Mouse (Mus musculus): Measurements from ENCODE around the gene Rpl6. TPM values are rescaled to one million over a fixed set of nuclear protein-coding genes. Genes with fewer than 3 reads are reported as not detected.

Gene Rpl6
- polyA plus RNA-seq (2016; fragmentation: Nextera tagmentation; extraction: Ambion mirVana), result 377 and 402 TPM in 2 replicates

- 2% methylated on average over 52 of the region's 52 CpGs for WGBS
- H3K4me1 ChIP-seq (replicated peaks), result peaks cover 16% of the 10 kb centered on the region
- peak within 1 kb of the TSS; percentile 84 for H3K27ac ChIP-seq (ENCODE audit: poor library complexity, severe bottlenecking)
- H3K9me3 ChIP-seq (replicated peaks), result no peaks in the 10 kb centered on the region
- peaks cover 40% of the 10 kb centered on the region for H3K36me3 ChIP-seq
- peak within 1 kb of the TSS; percentile 74 for H3K4me3 ChIP-seq
- peak within 1 kb of the TSS; percentile 88 for H3K4me2 ChIP-seq
- H3K27me3 ChIP-seq (replicated peaks), result no peaks in the 10 kb centered on the region
- peak; percentile 90 for ATAC-seq (ENCODE audit: insufficient number of reproducible peaks, low FRiP score)
- peak within 1 kb of the TSS; percentile 96 for H3K9ac ChIP-seq
Observed at GRCm38 (mm10) chr5:121204132-121205089, at the start of gene Rpl6. Gene Rpl6 (plus strand): TSS chr5:121204481.

- Histone ChIP-seq H3K9me3 (replicated peaks) (no peaks in the 10 kb centered on the region), H3K9ac (no peak overlapping the region), H3K27me3 (replicated peaks) (no peaks in the 10 kb centered on the region), H3K4me3 (no peak overlapping the region), H3K4me2 (no peak overlapping the region), H3K36me3 (peaks cover 83% of the 10 kb centered on the region), H3K27ac (ENCODE audit: poor library complexity, severe bottlenecking) (peak overlapping the region; percentile 58), H3K4me1 (replicated peaks) (peaks cover 44% of the 10 kb centered on the region)
- ATAC-seq (ENCODE audit: insufficient number of reproducible peaks, low FRiP score), result no peak
- 92% methylated on average over 4 of the region's 4 CpGs for WGBS
Observed at GRCm38 (mm10) chr5:121156121-121156520, 48.2 kb upstream of the Rpl6 start.

GRCm38 (mm10) chr5:121157017-121157416 is 47.3 kb upstream of the Rpl6 start:
- 25% methylated on average over 2 of the region's 2 CpGs for WGBS
- Histone ChIP-seq H3K27ac (ENCODE audit: poor library complexity, severe bottlenecking) (no peak overlapping the region), H3K4me2 (no peak overlapping the region), H3K4me1 (replicated peaks) (peaks cover 44% of the 10 kb centered on the region), H3K9ac (no peak overlapping the region), H3K36me3 (peaks cover 82% of the 10 kb centered on the region), H3K27me3 (replicated peaks) (no peaks in the 10 kb centered on the region), H3K9me3 (replicated peaks) (no peaks in the 10 kb centered on the region), H3K4me3 (no peak overlapping the region)
- ATAC-seq (ENCODE audit: insufficient number of reproducible peaks, low FRiP score), result no peak

- Histone ChIP-seq H3K4me1 (replicated peaks) (peaks cover 44% of the 10 kb centered on the region), H3K36me3 (peaks cover 82% of the 10 kb centered on the region), H3K4me3 (no peak overlapping the region), H3K9me3 (replicated peaks) (no peaks in the 10 kb centered on the region), H3K9ac (no peak overlapping the region), H3K27ac (ENCODE audit: poor library complexity, severe bottlenecking) (no peak overlapping the region), H3K4me2 (no peak overlapping the region), H3K27me3 (replicated peaks) (no peaks in the 10 kb centered on the region)
- ATAC-seq (ENCODE audit: insufficient number of reproducible peaks, low FRiP score), result no peak
- WGBS, result 89% methylated on average over 5 of the region's 5 CpGs
Observed at GRCm38 (mm10) chr5:121157489-121157888, 46.8 kb upstream of the Rpl6 start.

GRCm38 (mm10) chr5:121158966-121159365 is 45.3 kb upstream of the Rpl6 start:
- H3K36me3 ChIP-seq, result peaks cover 85% of the 10 kb centered on the region
- H3K4me1 ChIP-seq (replicated peaks), result peaks cover 44% of the 10 kb centered on the region
- H3K27ac ChIP-seq (ENCODE audit: poor library complexity, severe bottlenecking), result peak overlapping the region; percentile 58; the same call in 1 of the 2 replicates
- H3K4me2 ChIP-seq, result no peak overlapping the region
- no peak for ATAC-seq (ENCODE audit: insufficient number of reproducible peaks, low FRiP score)
- no peak overlapping the region for H3K4me3 ChIP-seq
- WGBS, result 47% methylated on average over 7 of the region's 7 CpGs
- H3K27me3 ChIP-seq (replicated peaks), result no peaks in the 10 kb centered on the region
- 0 out of 2 replicates have a peak overlapping the region, but pooled peaks have one; percentile 14 for H3K9ac ChIP-seq
- no peaks in the 10 kb centered on the region for H3K9me3 ChIP-seq (replicated peaks)

- Histone ChIP-seq H3K36me3 (peaks cover 88% of the 10 kb centered on the region), H3K9me3 (replicated peaks) (no peaks in the 10 kb centered on the region), H3K4me3 (no peak overlapping the region), H3K9ac (no peak overlapping the region), H3K27me3 (replicated peaks) (no peaks in the 10 kb centered on the region), H3K4me2 (no peak overlapping the region), H3K27ac (ENCODE audit: poor library complexity, severe bottlenecking) (no peak overlapping the region), H3K4me1 (replicated peaks) (peaks cover 29% of the 10 kb centered on the region)
- WGBS, result 88% methylated on average over 5 of the region's 5 CpGs
- no peak for ATAC-seq (ENCODE audit: insufficient number of reproducible peaks, low FRiP score)
Observed at GRCm38 (mm10) chr5:121162285-121162684, 42.0 kb upstream of the Rpl6 start.

GRCm38 (mm10) chr5:121162923-121163322 is 41.4 kb upstream of the Rpl6 start:
- 84% methylated on average over 7 of the region's 7 CpGs for WGBS
- no peaks in the 10 kb centered on the region for H3K27me3 ChIP-seq (replicated peaks)
- no peak overlapping the region for H3K4me2 ChIP-seq
- no peaks in the 10 kb centered on the region for H3K9me3 ChIP-seq (replicated peaks)
- H3K4me1 ChIP-seq (replicated peaks), result peaks cover 27% of the 10 kb centered on the region
- no peak overlapping the region for H3K9ac ChIP-seq
- H3K4me3 ChIP-seq, result no peak overlapping the region
- H3K36me3 ChIP-seq, result peaks cover 88% of the 10 kb centered on the region
- H3K27ac ChIP-seq (ENCODE audit: poor library complexity, severe bottlenecking), result no peak overlapping the region
- ATAC-seq (ENCODE audit: insufficient number of reproducible peaks, low FRiP score), result no peak

GRCm38 (mm10) chr5:121166884-121167283 is 37.4 kb upstream of the Rpl6 start:
- no peak for ATAC-seq (ENCODE audit: insufficient number of reproducible peaks, low FRiP score)
- WGBS, result 91% methylated on average over 6 of the region's 6 CpGs

GRCm38 (mm10) chr5:121169588-121169987 is 34.7 kb upstream of the Rpl6 start:
- no peak overlapping the region for H3K4me3 ChIP-seq
- H3K36me3 ChIP-seq, result peaks cover 68% of the 10 kb centered on the region
- H3K4me1 ChIP-seq (replicated peaks), result peaks cover 20% of the 10 kb centered on the region
- no peak overlapping the region for H3K9ac ChIP-seq
- no peaks in the 10 kb centered on the region for H3K9me3 ChIP-seq (replicated peaks)
- 57% methylated on average over 2 of the region's 2 CpGs for WGBS
- no peak for ATAC-seq (ENCODE audit: insufficient number of reproducible peaks, low FRiP score)
- no peak overlapping the region for H3K27ac ChIP-seq (ENCODE audit: poor library complexity, severe bottlenecking)
- H3K27me3 ChIP-seq (replicated peaks), result no peaks in the 10 kb centered on the region
- no peak overlapping the region for H3K4me2 ChIP-seq

More at GRCm38 (mm10) chr5:121166884-121167283, 37.4 kb upstream of the Rpl6 start:
- Histone ChIP-seq H3K4me1 (replicated peaks) (peaks cover 3% of the 10 kb centered on the region; the same call in 1 of the 2 replicates), H3K4me2 (no peak overlapping the region), H3K4me3 (no peak overlapping the region), H3K9ac (no peak overlapping the region), H3K27me3 (replicated peaks) (no peaks in the 10 kb centered on the region), H3K36me3 (peaks cover 84% of the 10 kb centered on the region), H3K9me3 (replicated peaks) (no peaks in the 10 kb centered on the region), H3K27ac (ENCODE audit: poor library complexity, severe bottlenecking) (no peak overlapping the region)

- H3K36me3 ChIP-seq, result peaks cover 41% of the 10 kb centered on the region
- no peak overlapping the region for H3K27ac ChIP-seq (ENCODE audit: poor library complexity, severe bottlenecking)
- no peaks in the 10 kb centered on the region for H3K9me3 ChIP-seq (replicated peaks)
- H3K4me1 ChIP-seq (replicated peaks), result peaks cover 23% of the 10 kb centered on the region
- H3K4me3 ChIP-seq, result no peak overlapping the region
- H3K9ac ChIP-seq, result no peak overlapping the region
- no peak for ATAC-seq (ENCODE audit: insufficient number of reproducible peaks, low FRiP score)
- H3K4me2 ChIP-seq, result no peak overlapping the region
- H3K27me3 ChIP-seq (replicated peaks), result no peaks in the 10 kb centered on the region
- 85% methylated on average over 4 of the region's 4 CpGs for WGBS
Observed at GRCm38 (mm10) chr5:121172835-121173234, 31.4 kb upstream of the Rpl6 start.

- 48% methylated on average over 9 of the region's 9 CpGs for WGBS
- Histone ChIP-seq H3K9me3 (replicated peaks) (no peaks in the 10 kb centered on the region), H3K36me3 (0 out of 2 replicates have a peak, but pooled peaks cover 7% of the 10 kb centered on the region), H3K4me1 (replicated peaks) (peaks cover 65% of the 10 kb centered on the region), H3K4me3 (no peak overlapping the region), H3K27ac (ENCODE audit: poor library complexity, severe bottlenecking) (peak overlapping the region; percentile 77), H3K27me3 (replicated peaks) (no peaks in the 10 kb centered on the region), H3K9ac (no peak overlapping the region), H3K4me2 (peak overlapping the region; percentile 1; the same call in 1 of the 2 replicates)
- no peak for ATAC-seq (ENCODE audit: insufficient number of reproducible peaks, low FRiP score)
Observed at GRCm38 (mm10) chr5:121179077-121179857, 25.0 kb upstream of the Rpl6 start.

Measured in heart, embryonic 12.5 days (tissue).